Mouse (Mus musculus) hematopoietic stem cell, adult 5-6 weeks (primary cell): ENCODE results near the gene Odr4. TPM values are rescaled to one million over a fixed set of nuclear protein-coding genes. Genes with fewer than 3 reads are reported as not detected.

Experiments
- ATAC-seq, 2 experiments: fragments of 125-278 bp in 1 of 2; replicated peaks in 1 of 2; 2 replicates each; pipeline ENCODE4 v1.8.0; 2016 to 2017; ENCODE audit warnings: inconsistent platforms in 2 of 2, mild to moderate bottlenecking in 2 of 2, moderate number of reproducible peaks in 2 of 2, low read depth in 1 of 2, moderate TSS enrichment in 1 of 2; ENCODE audit not compliant: low FRiP score in 2 of 2, poor library complexity in 2 of 2, severe bottlenecking in 2 of 2, insufficient read depth in 1 of 2, low TSS enrichment in 1 of 2
- total RNA-seq: library from RNA; stranded (forward); fragments of 172-1452, 232-1000 nt; gene quantifications from 2 replicates; pipeline ENCODE4 v1.2.3, GENCODE M21; 2017

Gene Odr4
- total RNA-seq, 1 experiment from 2014 or later, result 123 TPM

- 0 out of 4 replicates have a peak, but pooled peaks of 1 of the 2 experiments have one; percentile 37 for ATAC-seq
Measured at GRCm38 (mm10) chr1:150372895-150373294, 20.0 kb downstream of the Odr4 start.

GRCm38 (mm10) chr1:150360864-150361263 is 32.0 kb downstream of the Odr4 start:
- ATAC-seq, result no peak

- no peak for ATAC-seq
Measured at GRCm38 (mm10) chr1:150335111-150335510, 57.8 kb downstream of the Odr4 start.

- ATAC-seq, result no peak
Measured at GRCm38 (mm10) chr1:150319205-150319604, 73.7 kb downstream of the Odr4 start, which contains the start of gene Pdc. Gene Pdc (plus strand): TSS chr1:150319417.

Other genes with a start within 250 kb of the Odr4 start
- gene Pdc, start 73.7 kb downstream of the Odr4 start, total RNA-seq, result not detected in 2 replicates
- 384 and 427 TPM in 2 replicates for gene Tpr, start 242 bp downstream of the Odr4 start, total RNA-seq
- 0.56 TPM in 1 of 2 replicates, not detected in the other for gene Prg4, start 73.1 kb upstream of the Odr4 start, total RNA-seq